31 mouse cellular contexts compared by ENCODE assay signal in the genomic region with DNA sequence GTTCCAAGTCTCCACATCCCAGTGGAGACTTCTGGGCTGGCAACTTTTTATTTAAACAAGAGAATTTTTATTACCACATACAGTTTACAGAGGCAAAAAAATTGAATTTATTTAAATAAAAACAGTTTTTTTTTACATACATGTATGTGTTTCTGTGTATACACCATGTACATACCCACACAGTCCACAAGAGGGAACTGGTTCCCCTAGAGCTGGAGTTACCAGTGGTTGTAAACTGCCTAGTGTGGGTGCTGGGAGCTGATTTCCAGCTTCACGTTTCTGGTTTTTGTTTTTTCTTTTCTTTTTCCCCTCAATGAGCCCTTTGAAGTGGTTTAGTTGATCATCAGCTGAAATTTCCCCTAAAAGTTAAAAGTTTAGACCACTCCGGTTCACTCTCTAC. TPM values are rescaled to one million over a fixed set of nuclear protein-coding genes. Genes with fewer than 3 reads are reported as not detected.
DNase-seq lines count a peak whose midpoint lies in the region; TF ChIP-seq lines count a peak whose summit lies in the region.
"Had no signal": no experiment of that assay in that cellular context is flagged by ENCODE, and none has a peak within 500 bp of the region (broad histone marks: within the 10 kb centered on the region; RNA-seq: fewer than 3 reads in every experiment).

No protein-coding gene starts in this region.

- peak; percentile 47 for TF ChIP-seq CTCF in heart, adult 2 months (IDR thresholded peaks at IDR 0.05)
- peak; percentile 35 for TF ChIP-seq CTCF in left cerebral cortex, adult 2 months (IDR thresholded peaks at IDR 0.05)

- no peak for TF ChIP-seq EP300 in heart, adult 2 months (IDR thresholded peaks at IDR 0.05; ENCODE audit: insufficient read depth, low read depth, low read length)

- in situ Hi-C loops in ES-E14 (cut with MboI; ENCODE audit: low sequenced_read_pairs in 2 of 2, unreplicated experiment in 2 of 2) = no loop called here

- no peaks in the 10 kb centered on the region for H3K9me3 ChIP-seq in ES-E14 (ENCODE audit: control insufficient read depth, insufficient read depth, low read depth, low read length)
- H3K9me3 ChIP-seq: forebrain, embryonic 13.5 days; liver, embryonic 12.5 days had no signal

- no peaks in the 10 kb centered on the region for H3K36me3 ChIP-seq in heart, adult 2 months (ENCODE audit: control insufficient read depth, insufficient read depth, low read length)
- peaks cover 4% of the 10 kb centered on the region; the same call in 1 of the 2 replicates for H3K36me3 ChIP-seq in ES-E14 (ENCODE audit: control insufficient read depth, insufficient read depth, low read length, poor library complexity, severe bottlenecking)

- no peaks in the 10 kb centered on the region for H3K27me3 ChIP-seq in heart, adult 2 months (ENCODE audit: control insufficient read depth, insufficient read depth, low read length)
- H3K27me3 ChIP-seq: embryonic facial prominence, embryonic 13.5 days; forebrain, embryonic 13.5 days; limb, embryonic 12.5 days; liver, embryonic 12.5 days had no signal

- no peak overlapping the region for H3K9ac ChIP-seq in heart, adult 2 months (ENCODE audit: low read depth, low read length)
- H3K9ac ChIP-seq in ES-E14 (ENCODE audit: insufficient read depth, low read depth, low read length, poor library complexity, severe bottlenecking) = no peak overlapping the region
- H3K9ac ChIP-seq: embryonic facial prominence, embryonic 13.5 days; forebrain, embryonic 13.5 days; hindbrain, embryonic 14.5 days; limb, embryonic 12.5 days; liver, embryonic 12.5 days had no signal

- no peak overlapping the region for H3K27ac ChIP-seq in heart, adult 2 months
- no peak overlapping the region for H3K27ac ChIP-seq in left cerebral cortex, adult 2 months
- no peak overlapping the region for H3K27ac ChIP-seq in ES-E14 (ENCODE audit: insufficient read depth, low read depth, low read length, poor library complexity, severe bottlenecking)
- H3K27ac ChIP-seq: forebrain, embryonic 13.5 days; hindbrain, embryonic 14.5 days; limb, embryonic 12.5 days; liver, embryonic 12.5 days; macrophage had no signal

- DNase-seq in heart, adult 2 months = no peak
- no peak for DNase-seq in heart, adult 9 months (ENCODE audit: low spot score in 2 of 2)
- no peak for DNase-seq in left cerebral cortex, adult 2 months (ENCODE audit: extremely low spot score in 1 of 2, low spot score in 2 of 2)
- DNase-seq in left cerebral cortex, postnatal 14 days (ENCODE audit: low spot score in 2 of 2) = no peak
- DNase-seq in 416B (ENCODE audit: low read depth) = peak; percentile 20
- DNase-seq in ES-E14 (ENCODE audit: low read depth, low spot score) = no peak
- no peak for DNase-seq in spleen, postnatal 10 days (ENCODE audit: low spot score in 2 of 2)
- DNase-seq in adrenal gland, postnatal 25 days = no peak
- DNase-seq: adrenal gland, adult 8-10 months; cerebellum, adult 18-20 months; cerebellum, postnatal 25 days; gastrocnemius, postnatal 14 days; heart, adult 18-20 months; lung, adult 2 months; right cerebral cortex, postnatal 4 days had no signal

- H3K4me3 ChIP-seq in heart, adult 2 months = no peak overlapping the region
- no peak overlapping the region for H3K4me3 ChIP-seq in left cerebral cortex, adult 2 months
- no peak overlapping the region for H3K4me3 ChIP-seq in ES-E14 (ENCODE audit: insufficient read depth in 1 of 2, low read depth in 1 of 2, low read length in 2 of 2, poor library complexity in 1 of 2, severe bottlenecking in 1 of 2)
- H3K4me3 ChIP-seq: embryonic facial prominence, embryonic 13.5 days; forebrain, embryonic 13.5 days; limb, embryonic 12.5 days; liver, embryonic 12.5 days had no signal

- 94% methylated on average over 2 of the region's 2 CpGs for WGBS in heart, adult 2 months

- no peaks in the 10 kb centered on the region for H3K79me2 ChIP-seq in heart, adult 2 months (replicated peaks; ENCODE audit: control insufficient read depth, insufficient read depth, low read length)

- no peak for TF ChIP-seq POLR2A in heart, adult 2 months (IDR thresholded peaks at IDR 0.05; ENCODE audit: insufficient read depth, low read depth, low read length)

- no peaks in the 10 kb centered on the region for H3K4me1 ChIP-seq in heart, adult 2 months (ENCODE audit: control insufficient read depth, insufficient read depth, low read length)
- peaks cover 0 to 2% of the 10 kb centered on the region in 2 experiments; a peak in 1 of 4 replicates for H3K4me1 ChIP-seq in ES-E14 (ENCODE audit: control insufficient read depth in 2 of 2, insufficient read depth in 2 of 2, low read length in 2 of 2, poor library complexity in 1 of 2)
- H3K4me1 ChIP-seq: forebrain, embryonic 13.5 days; liver, embryonic 12.5 days had no signal

- intact Hi-C loops in heart, adult 2 months (cut with DNase I) = no loop called here
- intact Hi-C loops in left cerebral cortex, adult 2 months (cut with DNase I) = no loop called here
- intact Hi-C loops in left cerebral cortex, postnatal 14 days (cut with DNase I) = no loop called here

TF ChIP-seq in ES-E14, 5 proteins besides CTCF, POLR2A, EP300 and RAD21:
- TF ChIP-seq MAFK (IDR thresholded peaks at IDR 0.05; ENCODE audit: insufficient read depth, low read depth, low read length) (no peak), HCFC1 (IDR thresholded peaks at IDR 0.05; ENCODE audit: borderline replicate concordance, insufficient read depth, low read length) (no peak), CHD2 (IDR thresholded peaks at IDR 0.05; ENCODE audit: low read depth, low read length) (no peak), ZNF384 (IDR thresholded peaks at IDR 0.05; ENCODE audit: low read depth, low read length) (no peak), ZC3H11A (IDR thresholded peaks at IDR 0.05; ENCODE audit: borderline replicate concordance, low read depth, low read length) (0 out of 2 replicates have a peak, but pooled peaks have one; percentile 33)

RNA-seq across cellular contexts. Expression of a gene that starts 59.8 kb away (rescaled TPM):
- total RNA-seq in heart, adult 2 months (2021) = not detected
- 0.12 TPM in 1 of 2 replicates, not detected in the other for polyA plus RNA-seq in heart, adult 2 months (2012; rRNA removed)
- not detected for total RNA-seq in left cerebral cortex, adult 2 months (2021)
- total RNA-seq in left cerebral cortex, postnatal 14 days (2021) = not detected
- total RNA-seq in ES-E14 (2012; rRNA removed) = not detected in 2 replicates
- not detected in 2 replicates for total RNA-seq in adrenal gland, postnatal 25 days (2021)
- total RNA-seq: adrenal gland, adult 8-10 months; gastrocnemius, postnatal 14 days; heart, adult 18-20 months; heart, postnatal 25 days; layer of hippocampus, postnatal 14 days had no signal
- polyA plus RNA-seq: activated CD4-positive, CD25-positive, alpha-beta regulatory T cell, adult 4 months; C2C12; embryonic facial prominence, embryonic 13.5 days; forebrain, embryonic 13.5 days; heart, embryonic 14.5 days; hindbrain, embryonic 14.5 days; intestine, embryonic 14.5 days; kidney, embryonic 14.5 days; large intestine, adult 2 months; limb, embryonic 12.5 days; liver, embryonic 12.5 days; lung, adult 2 months; macrophage; neural tube, embryonic 14.5 days; thymus, postnatal 0 days had no signal
